Mouse (Mus musculus) megakaryocyte, adult 5-6 weeks (primary cell): ENCODE results near the gene Fhl3. TPM values are rescaled to one million over a fixed set of nuclear protein-coding genes. Genes with fewer than 3 reads are reported as not detected.

Experiments
- ATAC-seq: 2 replicates; pipeline ENCODE4 v1.8.0; 2016; ENCODE audit warnings: mild to moderate bottlenecking, inconsistent platforms; ENCODE audit not compliant: poor library complexity, severe bottlenecking
- total RNA-seq, 2 experiments: library from RNA; stranded (forward) in 1 of 2; stranded (reverse) in 1 of 2; fragments of 153-499, 151-499 nt in 1 of 2; fragments of 221-1000, 200-1000 nt in 1 of 2; gene quantifications; 2 replicates each; pipeline versions ENCODE4 v1.2.3 to v1.2.4; 2015 to 2017

Gene Fhl3
- total RNA-seq (2015): 11.5 and 11.7 TPM in 2 replicates
- total RNA-seq (2017): 4.2 and 5.0 TPM in 2 replicates

DNA sequence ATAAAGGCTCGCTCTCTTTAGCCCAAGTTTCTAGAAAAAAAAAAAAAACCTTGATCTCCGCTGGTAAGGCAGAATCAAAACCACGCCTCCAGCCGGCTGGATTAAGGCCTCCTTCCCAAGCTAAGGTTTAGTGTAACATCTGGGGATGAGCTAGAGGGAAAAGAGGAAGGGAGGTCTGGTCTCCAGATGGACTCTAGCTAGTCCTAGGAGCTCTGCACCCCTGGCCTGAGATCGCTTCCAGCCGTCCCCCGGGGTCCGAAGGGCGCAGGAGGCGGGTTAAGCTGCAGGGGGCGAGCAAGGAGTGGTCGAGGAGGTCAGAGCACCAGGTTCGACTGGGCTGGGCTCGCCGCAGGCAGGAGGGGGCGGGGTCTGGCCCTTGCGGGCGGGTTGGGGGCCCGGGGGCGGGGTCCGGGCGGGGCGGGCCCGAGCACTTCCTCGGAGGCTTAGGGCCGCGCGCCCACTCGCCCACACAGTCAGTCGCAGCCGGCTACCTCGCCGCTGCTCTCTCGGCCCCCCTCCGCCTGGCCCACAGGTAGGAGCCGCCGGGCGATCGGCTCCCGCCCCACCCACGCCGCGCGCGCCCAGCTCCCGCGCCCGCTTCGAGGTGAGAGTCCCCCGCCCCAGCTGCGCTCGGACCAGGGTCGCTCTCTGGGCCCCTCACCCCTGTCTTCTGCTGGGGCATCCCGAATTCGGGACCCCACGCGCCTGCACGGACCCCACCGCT lies at the start of gene Fhl3:
Fhl3 (plus strand) TSS at position 454 of the 724 bp plus-strand sequence.
- peak; percentile 39 for ATAC-seq

- no peak for ATAC-seq
Measured at GRCm38 (mm10) chr4:124652886-124653285, 47.6 kb upstream of the Fhl3 start.

- no peak for ATAC-seq
Measured at GRCm38 (mm10) chr4:124656518-124656853, 44.0 kb upstream of the Fhl3 start, which contains the start of gene Pou3f1. TSS of gene Pou3f1 (plus strand) at chr4:124656807.

- ATAC-seq: peak; percentile 62
Measured at GRCm38 (mm10) chr4:124656854-124657650, 43.4 kb upstream of the Fhl3 start.

DNA sequence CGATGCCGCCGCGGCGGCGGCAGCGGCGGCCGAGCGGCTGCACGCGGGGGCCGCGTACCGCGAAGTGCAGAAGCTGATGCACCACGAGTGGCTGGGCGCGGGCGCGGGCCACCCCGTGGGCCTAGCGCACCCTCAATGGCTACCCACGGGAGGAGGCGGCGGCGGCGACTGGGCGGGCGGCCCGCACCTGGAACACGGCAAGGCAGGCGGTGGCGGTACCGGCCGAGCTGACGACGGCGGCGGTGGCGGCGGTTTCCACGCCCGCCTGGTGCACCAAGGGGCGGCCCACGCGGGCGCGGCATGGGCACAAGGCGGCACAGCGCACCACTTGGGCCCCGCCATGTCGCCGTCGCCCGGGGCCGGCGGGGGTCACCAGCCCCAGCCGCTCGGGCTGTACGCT lies 42.7 kb upstream of the Fhl3 start:
- no peak for ATAC-seq

- ATAC-seq: no peak
Measured at GRCm38 (mm10) chr4:124658412-124658851, 42.1 kb upstream of the Fhl3 start.

DNA sequence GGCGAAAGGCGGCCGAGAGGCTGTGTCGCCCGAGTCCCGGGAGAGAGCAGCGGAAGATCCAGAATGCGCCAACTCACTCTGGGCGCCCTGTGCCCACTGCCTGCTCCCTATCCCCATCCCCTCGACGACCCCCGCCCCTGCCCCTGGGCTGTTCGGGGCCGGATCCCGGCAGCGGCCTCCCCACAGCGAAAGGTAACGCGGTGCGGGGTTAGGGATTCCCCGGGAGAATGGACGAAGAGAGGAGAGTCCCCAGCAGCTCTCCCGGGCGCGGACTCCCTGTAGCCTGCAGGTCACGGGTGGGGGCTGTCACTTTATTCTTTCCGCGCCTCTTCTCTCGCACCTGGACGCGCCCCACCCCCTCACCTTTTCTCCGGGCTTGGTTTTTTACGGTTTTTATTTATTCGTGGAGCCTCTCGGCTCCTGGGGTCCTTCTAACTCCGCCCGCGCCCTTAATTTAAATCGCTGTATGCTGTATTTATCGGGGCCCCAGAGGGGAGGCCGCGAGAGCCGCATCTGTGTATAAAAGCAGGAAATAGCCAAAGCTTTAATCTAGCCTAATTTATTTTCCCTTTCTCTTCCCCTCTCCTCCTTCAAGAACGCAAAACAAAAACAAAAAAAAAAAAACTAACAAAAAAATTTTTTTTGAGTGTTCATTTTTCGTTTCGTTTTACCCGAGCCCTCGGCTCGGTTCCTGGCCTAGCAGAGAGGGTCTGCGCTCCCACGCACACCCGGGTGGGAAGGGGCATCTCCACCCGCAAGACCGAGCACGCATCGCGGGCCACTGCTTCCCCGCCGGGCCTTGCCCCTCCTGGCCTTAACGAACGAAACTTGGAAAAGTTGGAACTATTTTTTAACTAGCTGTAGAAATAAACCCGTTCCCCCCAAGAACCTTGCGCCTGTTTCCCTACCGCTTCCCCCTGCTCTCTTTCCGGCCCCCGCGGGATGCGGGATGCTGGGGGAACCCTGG lies 41.0 kb upstream of the Fhl3 start:
- ATAC-seq: no peak

GRCm38 (mm10) chr4:124660603-124661002 lies 39.9 kb upstream of the Fhl3 start:
- no peak for ATAC-seq

- ATAC-seq: no peak
Measured at GRCm38 (mm10) chr4:124663034-124663433, 37.5 kb upstream of the Fhl3 start.

DNA sequence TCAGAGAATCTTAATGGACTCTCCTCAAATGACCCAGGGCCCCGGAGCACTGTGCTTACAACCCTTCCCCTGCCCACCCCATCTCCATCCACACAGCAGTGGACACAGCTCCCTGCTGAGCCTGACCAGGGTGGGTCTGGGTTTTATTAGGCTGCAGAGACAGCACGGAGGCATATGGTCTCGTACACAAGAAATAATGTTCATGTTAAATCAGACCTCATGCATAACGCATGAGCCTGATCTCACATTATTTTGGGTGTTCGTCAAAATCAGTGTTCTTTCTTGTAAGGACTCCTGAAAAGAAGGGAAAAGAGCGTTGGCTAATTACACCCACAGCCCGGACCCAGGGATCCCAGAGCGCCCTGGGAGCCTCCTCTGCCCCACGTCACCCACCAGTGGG lies 36.3 kb upstream of the Fhl3 start:
- ATAC-seq: no peak

GRCm38 (mm10) chr4:124664604-124665003 lies 35.9 kb upstream of the Fhl3 start:
- no peak for ATAC-seq

GRCm38 (mm10) chr4:124667476-124668033 lies 32.9 kb upstream of the Fhl3 start:
- ATAC-seq: no peak

GRCm38 (mm10) chr4:124668078-124668477 lies 32.4 kb upstream of the Fhl3 start:
- no peak for ATAC-seq

- ATAC-seq: no peak
Measured at GRCm38 (mm10) chr4:124670232-124670631, 30.3 kb upstream of the Fhl3 start.

DNA sequence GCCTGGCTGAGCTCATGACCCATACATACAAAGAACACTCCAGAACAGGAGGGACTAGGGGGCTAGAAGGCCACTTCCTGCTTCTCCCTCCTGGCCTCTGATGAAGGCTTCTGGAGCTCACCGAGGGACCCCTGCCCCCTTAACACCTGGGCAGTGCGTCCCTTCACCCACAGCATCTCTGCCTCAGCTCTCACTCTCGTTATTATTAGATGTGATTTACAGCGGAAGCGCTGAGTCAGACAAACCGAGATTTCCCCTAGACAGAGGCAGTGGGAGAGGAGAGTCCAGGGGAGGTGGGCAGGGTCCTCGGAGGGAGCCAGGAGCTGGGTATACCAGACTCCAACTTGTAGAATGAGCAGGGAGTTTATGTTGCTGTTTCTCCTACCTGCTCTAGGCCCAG lies 28.9 kb upstream of the Fhl3 start:
- no peak for ATAC-seq

- ATAC-seq: no peak
Measured at GRCm38 (mm10) chr4:124672347-124673320, 27.9 kb upstream of the Fhl3 start.

DNA sequence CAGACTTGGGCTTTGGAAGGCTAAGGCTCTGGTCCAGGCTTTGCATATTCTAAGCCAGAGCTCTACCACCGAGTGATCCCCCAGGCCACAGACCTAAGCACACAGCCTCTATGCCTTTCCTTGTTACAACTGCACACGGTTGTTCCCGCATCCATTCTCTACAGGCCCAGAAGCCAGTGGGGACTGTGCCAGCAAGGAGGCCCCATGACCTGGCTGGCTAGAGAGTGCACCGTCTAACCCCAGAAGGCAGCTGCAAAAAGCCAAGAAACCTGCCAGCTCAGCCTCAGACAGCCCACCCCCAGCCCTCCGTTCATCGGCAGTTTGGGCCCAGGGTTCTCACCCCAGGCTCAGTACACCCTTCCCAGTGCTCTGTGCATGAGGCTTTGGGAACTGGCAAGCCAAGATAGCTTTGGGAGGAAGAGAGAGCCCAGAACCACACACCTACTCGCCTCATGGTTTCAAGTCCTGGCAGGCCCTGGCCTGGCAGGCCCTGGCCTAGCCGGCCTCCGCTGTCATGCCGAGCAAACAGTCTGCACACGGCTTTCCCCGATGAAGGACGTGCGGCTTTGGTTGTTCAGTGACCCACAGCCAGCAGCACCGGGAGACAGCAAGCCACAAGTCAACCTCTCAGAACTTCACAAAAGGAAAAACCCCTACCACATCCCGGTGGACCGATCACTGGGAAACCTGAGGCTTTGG lies 26.0 kb upstream of the Fhl3 start:
- no peak for ATAC-seq

- ATAC-seq: peak; percentile 60
Measured at GRCm38 (mm10) chr4:124675037-124675436, 25.5 kb upstream of the Fhl3 start.

GRCm38 (mm10) chr4:124675958-124676357 lies 24.5 kb upstream of the Fhl3 start:
- no peak for ATAC-seq
